Mouse (Mus musculus) megakaryocyte-erythroid progenitor cell, adult 5-6 weeks (primary cell): ENCODE results near the gene Gorasp2. TPM values are rescaled to one million over a fixed set of nuclear protein-coding genes. Genes with fewer than 3 reads are reported as not detected.

Experiments used
- ATAC-seq: replicated peaks from 2 replicates; pipeline ENCODE4 v1.8.0; 2016; ENCODE audit warnings: mild to moderate bottlenecking, inconsistent platforms; ENCODE audit not compliant: severe bottlenecking, poor library complexity, low FRiP score, low TSS enrichment
- total RNA-seq, 2 experiments: library from RNA; stranded (forward) in 1 of 2; stranded (reverse) in 1 of 2; fragments of 200-1000, 215-1000 nt in 1 of 2; fragments of >200 nt in 1 of 2; fragmentation: Nextera tagmentation in 1 of 2; gene quantifications; 2 replicates each; pipeline ENCODE4 v1.2.3; 2014 to 2017

Gene Gorasp2
- total RNA-seq, 2 experiments from 2014 or later, result 41.5 to 78.4 TPM

- no peak for ATAC-seq
Measured at GRCm38 (mm10) chr2:70723610-70724243, 62.4 kb downstream of the Gorasp2 start.

GRCm38 (mm10) chr2:70727089-70727488 is 65.7 kb downstream of the Gorasp2 start:
- no peak for ATAC-seq

DNA sequence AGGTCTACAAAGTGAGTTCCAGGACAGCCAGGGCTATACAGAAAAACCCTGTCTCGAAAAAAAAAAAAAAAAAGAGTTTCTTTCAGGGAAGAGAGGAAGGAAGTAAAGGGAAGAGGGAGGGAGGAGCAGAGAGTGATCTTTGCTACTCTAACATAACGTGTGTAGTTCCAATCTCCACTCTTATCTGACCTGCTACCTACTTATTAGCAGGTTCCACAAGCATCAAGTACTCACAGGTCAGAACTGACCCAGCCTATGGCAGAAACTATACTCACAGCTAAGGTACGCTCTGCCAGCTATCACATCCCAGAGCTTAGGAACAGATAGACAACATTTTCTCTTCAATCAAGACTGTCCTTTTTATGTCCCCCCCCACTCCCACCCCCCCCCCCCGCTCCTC is 74.2 kb downstream of the Gorasp2 start:
- no peak for ATAC-seq

DNA sequence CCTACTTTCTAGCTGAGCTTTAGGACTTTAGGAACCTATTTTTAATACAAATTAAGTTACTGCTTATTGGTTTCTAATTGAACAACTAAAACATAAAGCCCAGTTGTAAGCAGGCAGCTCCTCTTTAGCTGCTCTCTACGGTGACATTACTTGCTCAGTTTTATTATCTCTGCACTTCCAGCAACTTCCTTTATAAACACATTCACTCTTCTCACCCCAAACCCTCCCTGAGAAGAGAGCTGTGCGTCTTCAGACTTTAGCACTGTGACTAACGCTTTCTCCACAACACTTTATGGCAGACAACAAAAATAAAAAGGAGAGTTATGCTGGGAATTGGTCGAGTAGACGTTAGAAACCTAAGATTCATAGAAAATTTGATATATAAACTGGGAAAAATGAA is 74.6 kb downstream of the Gorasp2 start:
- ATAC-seq, result no peak

DNA sequence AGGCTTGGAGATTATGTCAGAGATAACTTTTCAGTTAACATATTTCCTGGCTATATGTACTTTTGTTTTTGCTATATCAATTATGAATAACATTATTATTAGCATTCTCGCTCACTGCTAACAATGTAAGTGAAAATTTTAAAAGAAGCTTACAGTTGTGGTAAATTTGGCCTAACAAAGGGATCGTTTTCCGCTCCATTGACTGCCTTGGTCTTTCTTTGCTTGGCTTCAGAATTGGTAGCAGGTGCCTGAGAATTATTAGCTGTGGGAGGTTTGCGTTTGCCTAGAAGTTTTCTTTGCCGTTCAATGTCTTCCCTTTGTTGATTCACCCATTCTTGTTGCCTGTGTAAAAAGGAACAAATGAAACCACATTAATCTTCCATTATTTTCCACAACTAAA is 80.5 kb downstream of the Gorasp2 start:
- ATAC-seq, result no peak

DNA sequence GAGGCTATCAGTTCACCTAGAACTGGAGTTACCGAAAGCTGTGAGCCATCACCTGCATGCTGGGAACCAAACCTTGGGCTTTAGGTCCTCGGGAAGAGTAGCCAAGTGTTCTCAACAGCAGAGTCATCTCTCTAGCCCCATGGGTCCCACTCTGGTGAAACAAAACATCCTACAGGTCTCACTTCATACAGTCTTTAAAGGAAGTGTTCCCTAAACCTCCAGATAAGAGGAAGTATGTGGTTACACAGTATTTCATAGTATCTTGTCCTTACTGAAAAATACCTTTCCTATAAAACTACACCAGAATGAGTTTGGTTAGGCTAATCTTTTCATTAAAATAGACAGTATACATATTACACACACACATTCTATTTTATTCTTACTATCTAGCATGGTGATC is 81.2 kb downstream of the Gorasp2 start:
- ATAC-seq, result no peak

GRCm38 (mm10) chr2:70751655-70752054 is 90.3 kb downstream of the Gorasp2 start:
- no peak for ATAC-seq

GRCm38 (mm10) chr2:70752149-70752548 is 90.8 kb downstream of the Gorasp2 start:
- no peak for ATAC-seq

Other genes with a start within 250 kb of the Gorasp2 start
- gene Sp5, start 186.7 kb upstream of the Gorasp2 start, total RNA-seq (2014; fragmentation: Nextera tagmentation), result not detected in 2 replicates
- gene Sp5, start 186.7 kb upstream of the Gorasp2 start, total RNA-seq (2017), result not detected in 2 replicates
- not detected in 2 replicates for gene Erich2, start 152.8 kb upstream of the Gorasp2 start, total RNA-seq (2014; fragmentation: Nextera tagmentation)
- not detected in 2 replicates for gene Erich2, start 152.8 kb upstream of the Gorasp2 start, total RNA-seq (2017)
- not detected in 2 replicates for gene Gad1, start 108.5 kb upstream of the Gorasp2 start, total RNA-seq (2014; fragmentation: Nextera tagmentation)
- gene Gad1, start 108.5 kb upstream of the Gorasp2 start, total RNA-seq (2017), result not detected in 2 replicates
- not detected in 2 replicates for gene Gm26558, start 532 bp downstream of the Gorasp2 start, total RNA-seq (2014; fragmentation: Nextera tagmentation)
- not detected in 2 replicates for gene Gm26558, start 532 bp downstream of the Gorasp2 start, total RNA-seq (2017)
- gene Tlk1, start 164.2 kb downstream of the Gorasp2 start, total RNA-seq (2014; fragmentation: Nextera tagmentation), result 128 and 150 TPM in 2 replicates
- gene Tlk1, start 164.2 kb downstream of the Gorasp2 start, total RNA-seq (2017), result 112 and 121 TPM in 2 replicates